Mouse (Mus musculus) left cerebral cortex, adult 2 months (tissue): Measurements from ENCODE around the gene Ncoa1. TPM values are rescaled to one million over a fixed set of nuclear protein-coding genes. Genes with fewer than 3 reads are reported as not detected.

Experiments
- DNase-seq, 2 experiments: peaks; one replicate each; pipeline ENCODE4 v3.0.0; 2021 to 2022; ENCODE audit warnings: low spot score in 2 of 2, mixed read lengths in 1 of 2; ENCODE audit errors: extremely low spot score in 1 of 2
- H3K27ac ChIP-seq: fragments of 200-600 bp; 2 replicates; pipeline ENCODE4 v1.8.1; 2022
- H3K4me3 ChIP-seq: fragments of 200-600 bp; 2 replicates; pipeline ENCODE4 v1.8.1; 2022
- CTCF ChIP-seq: fragments of 200-600 bp; IDR thresholded peaks from 2 replicates; pipeline ENCODE4 v1.8.1; 2022; ENCODE audit warnings: antibody characterized with exemption, mild to moderate bottlenecking, moderate library complexity
- intact Hi-C: fragments of 180-260 bp; cut with DNase I; formaldehyde crosslinking; loops from one replicate; pipeline ENCODE4 v1.15.1; 2025
- total RNA-seq, 2 experiments: library from RNA; stranded (reverse); gene quantifications; 2 replicates each; pipeline ENCODE4 v1.2.3; 2021

Ncoa1 gene
- total RNA-seq, 2 experiments from 2014 or later: 109 to 115 TPM

- H3K4me3 ChIP-seq: no peak overlapping the region
- H3K27ac ChIP-seq: no peak overlapping the region
- intact Hi-C loops: no loop called here
- no peak for TF ChIP-seq CTCF
- no peak for DNase-seq
Observed at GRCm38 (mm10) chr12:4431978-4432377, 45.0 kb downstream of the Ncoa1 start.

DNA sequence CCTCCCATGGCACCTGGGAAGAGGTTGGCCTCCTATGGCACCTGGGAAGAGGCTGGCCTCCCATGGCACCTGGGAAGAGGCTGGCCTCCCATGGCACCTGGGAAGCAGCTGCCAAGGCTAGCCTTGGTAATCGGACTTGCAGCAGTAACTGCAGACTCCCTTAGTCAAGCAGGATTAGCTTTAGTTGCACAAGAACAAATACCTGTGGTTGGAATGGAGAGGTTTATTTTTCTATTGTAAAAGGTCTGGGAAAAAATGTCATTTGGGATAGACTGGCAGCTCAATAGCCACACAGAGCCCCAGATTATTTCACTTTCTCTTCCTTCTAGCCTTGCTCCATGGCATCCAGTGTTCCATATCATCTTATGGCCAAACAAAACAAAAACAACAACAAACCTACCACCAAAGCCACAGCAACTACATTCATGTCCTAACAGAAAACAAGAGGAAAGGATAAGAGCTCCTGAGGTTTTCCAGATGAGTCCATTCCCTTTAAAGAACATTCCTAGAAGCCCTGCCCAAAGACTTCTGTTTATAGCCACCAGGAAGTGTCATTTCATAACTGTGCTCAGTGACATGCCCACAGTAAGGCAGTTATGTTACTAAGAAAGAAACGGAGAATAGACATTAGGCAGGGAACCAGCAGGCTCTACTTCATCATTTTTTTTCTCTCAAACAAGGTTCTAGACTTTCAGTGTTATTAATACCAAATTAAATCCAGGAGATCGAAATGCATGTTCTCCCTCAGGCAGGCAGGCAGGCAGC lies 46.7 kb downstream of the Ncoa1 start:
- no peak; the same call in 1 of the 2 replicates for TF ChIP-seq CTCF

DNA sequence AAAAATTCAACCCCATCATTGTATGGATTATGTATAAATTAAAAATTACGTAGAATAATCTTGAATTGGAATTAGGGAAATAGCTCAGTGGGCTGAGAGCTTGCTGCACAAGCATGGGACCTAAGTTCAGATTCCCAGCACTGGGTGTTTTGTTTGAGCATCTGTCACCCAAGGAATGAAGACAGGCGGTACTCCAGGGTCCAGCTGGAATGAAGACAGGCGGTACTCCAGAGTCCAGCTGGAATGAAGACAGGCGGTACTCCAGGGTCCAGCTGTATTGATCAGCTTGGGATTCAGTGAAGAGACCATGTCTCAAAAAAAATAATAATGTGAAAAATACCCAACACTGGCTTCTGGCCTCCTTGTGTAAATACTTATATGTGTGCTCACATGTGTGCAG lies 58.2 kb downstream of the Ncoa1 start:
- no peak for DNase-seq
- H3K27ac ChIP-seq: no peak overlapping the region
- intact Hi-C loops: no loop called here
- no peak overlapping the region for H3K4me3 ChIP-seq
- no peak for TF ChIP-seq CTCF

More for the DNA sequence above, 46.7 kb downstream of the Ncoa1 start:
- Histone ChIP-seq H3K4me3 (no peak overlapping the region), H3K27ac (no peak overlapping the region; the same call in 1 of the 2 replicates)
- no peak for DNase-seq
- intact Hi-C loops: no loop called here

- DNase-seq: no peak
- no peak overlapping the region for H3K27ac ChIP-seq
- no peak overlapping the region for H3K4me3 ChIP-seq
- TF ChIP-seq CTCF: no peak
- intact Hi-C loops: no loop called here
Observed at GRCm38 (mm10) chr12:4417626-4418263, 59.2 kb downstream of the Ncoa1 start.

DNA sequence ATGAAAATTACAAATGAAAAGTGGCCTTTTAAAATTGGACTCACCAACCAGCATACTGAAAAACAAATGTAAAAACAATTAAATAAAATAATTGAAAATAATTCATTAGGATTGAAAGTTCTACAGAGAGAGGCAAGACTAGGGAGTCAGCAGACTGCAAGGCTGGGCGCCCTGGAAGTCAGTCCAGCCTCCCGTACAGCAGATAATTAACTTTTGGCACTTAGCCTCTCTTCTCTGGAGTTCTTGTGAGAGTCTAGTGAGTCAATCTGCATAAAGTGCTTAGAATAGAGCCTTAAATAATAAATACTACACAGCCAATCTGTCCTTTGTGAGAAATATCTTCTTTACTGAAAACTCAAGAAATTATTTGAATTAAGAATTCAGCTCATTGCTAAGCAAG lies 69.9 kb downstream of the Ncoa1 start:
- DNase-seq: no peak
- Histone ChIP-seq H3K4me3 (no peak overlapping the region), H3K27ac (no peak overlapping the region)
- no peak for TF ChIP-seq CTCF
- intact Hi-C loops: no loop called here

GRCm38 (mm10) chr12:4406155-4406554 lies 70.8 kb downstream of the Ncoa1 start:
- H3K4me3 ChIP-seq: no peak overlapping the region
- no peak for DNase-seq
- no peak overlapping the region for H3K27ac ChIP-seq
- no peak for TF ChIP-seq CTCF
- intact Hi-C loops: no loop called here

DNA sequence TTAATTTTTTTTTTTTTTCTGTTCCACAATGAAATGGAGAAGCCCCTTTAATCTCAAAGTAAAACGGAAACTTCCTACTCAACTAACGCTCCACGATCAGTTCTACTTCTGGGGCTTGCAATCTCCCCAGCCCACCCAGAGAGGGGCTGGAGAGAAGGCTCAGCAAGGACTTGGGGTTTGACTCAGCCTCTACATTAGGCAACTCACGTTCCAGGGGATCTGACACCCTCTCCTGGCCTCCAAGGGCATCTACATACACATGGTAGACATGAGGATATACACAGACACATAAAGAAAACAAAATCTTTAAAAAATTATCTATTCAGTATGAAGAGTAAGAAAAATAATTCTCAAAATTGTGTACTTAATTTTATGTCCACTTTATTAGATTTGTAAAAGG lies 73.8 kb downstream of the Ncoa1 start:
- intact Hi-C loops: no loop called here
- Histone ChIP-seq H3K27ac (no peak overlapping the region), H3K4me3 (no peak overlapping the region)
- no peak; the same call in 1 of the 2 replicates for TF ChIP-seq CTCF
- DNase-seq: no peak

GRCm38 (mm10) chr12:4396221-4396620 lies 80.8 kb downstream of the Ncoa1 start:
- no peak for DNase-seq

DNA sequence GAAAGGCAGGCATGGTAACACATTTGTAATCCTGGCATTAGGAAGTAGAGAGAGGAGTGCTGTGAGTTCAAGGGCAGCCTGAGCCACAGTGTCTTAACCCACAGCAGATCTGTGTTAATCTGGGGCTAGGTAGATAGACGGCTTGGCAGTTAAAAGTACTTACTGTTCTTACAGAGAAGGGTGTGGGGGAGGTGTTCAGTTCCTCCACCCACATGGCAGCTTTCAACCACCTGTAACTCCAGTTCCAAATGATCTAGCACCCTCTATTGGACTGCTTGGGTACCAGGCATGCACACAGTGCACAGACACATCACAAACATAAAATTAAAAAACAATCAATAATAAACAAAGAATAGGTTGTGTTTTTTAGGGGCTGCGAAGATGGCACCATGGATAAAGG lies 84.4 kb downstream of the Ncoa1 start:
- intact Hi-C loops: no loop called here
- peak; percentile 26 for TF ChIP-seq CTCF
- Histone ChIP-seq H3K27ac (no peak overlapping the region), H3K4me3 (no peak overlapping the region)
- DNase-seq: no peak

More at GRCm38 (mm10) chr12:4396221-4396620, 80.8 kb downstream of the Ncoa1 start:
- intact Hi-C loops: no loop called here
- Histone ChIP-seq H3K4me3 (no peak overlapping the region), H3K27ac (no peak overlapping the region)
- TF ChIP-seq CTCF: no peak

DNA sequence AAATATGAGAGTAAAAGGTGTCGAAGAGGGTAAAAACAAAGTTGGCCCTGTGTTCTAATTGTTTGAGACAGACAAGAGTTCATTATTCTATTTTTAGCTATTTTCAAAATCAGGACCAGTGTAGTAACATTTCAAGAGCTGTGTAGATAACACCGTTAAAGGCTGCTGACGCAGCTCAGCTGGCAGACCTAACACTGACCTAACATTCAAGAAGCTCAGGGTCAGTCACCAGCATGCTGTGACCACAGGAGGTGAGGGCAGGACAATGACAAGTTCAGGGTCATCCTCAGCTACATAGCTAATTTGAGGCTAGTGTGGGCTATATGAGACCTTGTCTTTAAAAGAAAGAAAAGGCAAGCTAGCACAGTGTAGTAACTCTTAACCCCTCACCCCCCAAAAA lies 84.9 kb downstream of the Ncoa1 start:
- Histone ChIP-seq H3K4me3 (no peak overlapping the region), H3K27ac (no peak overlapping the region)
- no peak for TF ChIP-seq CTCF
- DNase-seq: no peak
- intact Hi-C loops: no loop called here

- intact Hi-C loops: no loop called here
- DNase-seq: no peak
- H3K27ac ChIP-seq: no peak overlapping the region
- no peak for TF ChIP-seq CTCF
- H3K4me3 ChIP-seq: no peak overlapping the region
Observed at GRCm38 (mm10) chr12:4391256-4391655, 85.7 kb downstream of the Ncoa1 start.

DNA sequence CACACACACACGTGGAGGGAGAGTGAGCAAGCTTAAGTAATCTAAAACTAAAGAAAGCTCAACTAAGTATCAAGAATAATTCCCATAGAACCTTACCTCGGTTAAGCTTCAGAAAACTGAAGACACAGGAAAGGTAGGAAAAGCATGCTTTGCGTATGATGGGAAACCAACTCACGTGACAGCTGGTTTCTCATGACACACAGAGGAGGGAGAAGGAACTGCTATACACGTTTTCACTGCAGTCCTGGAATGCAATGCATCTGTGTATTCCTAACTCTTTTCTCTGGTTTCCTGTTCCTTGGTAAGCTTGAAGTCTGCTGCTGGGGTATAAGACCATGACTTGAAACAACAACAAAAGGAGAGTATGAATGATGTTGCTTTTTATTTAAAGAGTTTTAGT lies 86.3 kb downstream of the Ncoa1 start:
- TF ChIP-seq CTCF: no peak
- Histone ChIP-seq H3K27ac (no peak overlapping the region), H3K4me3 (no peak overlapping the region)
- no peak for DNase-seq
- intact Hi-C loops: no loop called here
